Mouse (Mus musculus) embryonic stem cell, embryonic (primary cell): ENCODE data around the gene Fos.

Experiments used
- CTCF ChIA-PET, 4 experiments: fragments of 300-600 bp in 2 of 4; fragments of 350-600 bp in 2 of 4; sonication (Branson Sonifier 250); formaldehyde crosslinking; loops; one replicate each; lab custom pipeline; 2022; ENCODE audit warnings: inconsistent platforms in 2 of 4; lab: Charles Lee
- POLR2A ChIA-PET, 4 experiments: fragments of 300-600 bp in 2 of 4; fragments of 350-600 bp in 2 of 4; sonication (Branson Sonifier 250); formaldehyde crosslinking; loops; one replicate each; lab custom pipeline; 2022; ENCODE audit warnings: antibody characterized with exemption in 4 of 4, inconsistent platforms in 1 of 4; lab: Charles Lee

Gene Fos

GRCm38 (mm10) chr12:85473481-85474297 lies at the start of gene Fos:
TSS of gene Fos (plus strand) at chr12:85473890.
- ChIA-PET CTCF (interaction anchor here (0.5 to 3.1 kb wide), 18 partner anchors 9 to 685 kb away, joined by 3 to 15 read pairs (median 3); partner anchors contain the start of gene Mlh3 (in 1 of the 4)), POLR2A (interaction anchor here in 3 of 4 experiments (0.6 to 8.6 kb wide), 99 partner anchors 9 to 1028 kb away, joined by 3 to 392 read pairs (median 5); partner anchors contain the start of genes Acyp1 (in 1 of the 3), Isca2 (in 1 of the 3), Jdp2 (in 1 of the 3) and Mlh3 (in 1 of the 3))

GRCm38 (mm10) chr12:85425721-85426120 lies 48.0 kb upstream of the Fos start:
- POLR2A ChIA-PET: interaction anchor here in 3 of 4 experiments (1.2 to 2.3 kb wide), 5 partner anchors 9 to 47 kb away, joined by 3 to 15 read pairs (median 5); partner anchors contain the start of gene Fos (in 1 of the 3)
- CTCF ChIA-PET: interaction anchor here in 1 of 4 experiments (1.2 kb wide), 1 partner anchor 121 kb away, joined by 3 read pairs; no protein-coding TSS in a partner anchor

- POLR2A ChIA-PET: interaction anchor here in 3 of 4 experiments (0.5 to 2.3 kb wide), 9 partner anchors 8 to 1491 kb away, joined by 3 to 5 read pairs (median 4); no protein-coding TSS in a partner anchor
These were observed 47.6 kb upstream of the Fos start for GRCm38 (mm10) chr12:85426126-85426525.

GRCm38 (mm10) chr12:85427802-85428201 lies 45.9 kb upstream of the Fos start:
- ChIA-PET POLR2A (interaction anchor here in 3 of 4 experiments (0.5 to 4.1 kb wide), 7 partner anchors 10 to 101 kb away, joined by 3 to 21 read pairs (median 4); partner anchors contain the start of gene Fos (in 2 of the 3)), CTCF (interaction anchor here in 1 of 4 experiments (0.6 kb wide), 1 partner anchor 553 kb away, joined by 4 read pairs; no protein-coding TSS in a partner anchor)

More at GRCm38 (mm10) chr12:85426126-85426525, 47.6 kb upstream of the Fos start:
- CTCF ChIA-PET: interaction anchor here in 1 of 4 experiments (1.2 kb wide), 1 partner anchor 121 kb away, joined by 3 read pairs; no protein-coding TSS in a partner anchor

- ChIA-PET CTCF (interaction anchor here (0.6 to 1.0 kb wide), 8 partner anchors 30 to 368 kb away, joined by 3 to 13 read pairs (median 3); no protein-coding TSS in a partner anchor), POLR2A (interaction anchor here in 3 of 4 experiments (0.5 to 4.1 kb wide), 23 partner anchors 10 to 1184 kb away, joined by 3 to 21 read pairs (median 5); partner anchors contain the start of gene Fos (in 3 of the 3))
These were observed 43.7 kb upstream of the Fos start for GRCm38 (mm10) chr12:85429999-85430398.

GRCm38 (mm10) chr12:85430434-85430833 lies 43.3 kb upstream of the Fos start:
- CTCF ChIA-PET: interaction anchor here (0.6 to 1.1 kb wide), 8 partner anchors 30 to 1482 kb away, joined by 3 to 5 read pairs (median 3); no protein-coding TSS in a partner anchor

GRCm38 (mm10) chr12:85433850-85434249 lies 39.8 kb upstream of the Fos start:
- POLR2A ChIA-PET: interaction anchor here in 2 of 4 experiments (0.6 to 1.9 kb wide), 16 partner anchors 7 to 668 kb away, joined by 3 to 12 read pairs (median 4); partner anchors contain the start of genes Fos (in 2 of the 2) and Tmed10 (in 1 of the 2)
- CTCF ChIA-PET: interaction anchor here in 1 of 4 experiments (0.8 to 1.2 kb wide), 2 partner anchors 11 to 53 kb away, joined by 3 read pairs; no protein-coding TSS in a partner anchor

More at GRCm38 (mm10) chr12:85430434-85430833, 43.3 kb upstream of the Fos start:
- POLR2A ChIA-PET: interaction anchor here in 3 of 4 experiments (0.5 to 4.1 kb wide), 24 partner anchors 10 to 1185 kb away, joined by 3 to 21 read pairs (median 6); partner anchors contain the start of gene Fos (in 3 of the 3)

- ChIA-PET CTCF (interaction anchor here in 2 of 4 experiments (0.6 to 0.8 kb wide), 2 partner anchors 11 to 14 kb away, joined by 3 to 8 read pairs; no protein-coding TSS in a partner anchor), POLR2A (interaction anchor here in 3 of 4 experiments (0.5 to 1.9 kb wide), 16 partner anchors 8 to 669 kb away, joined by 3 to 12 read pairs (median 4); partner anchors contain the start of genes Fos (in 1 of the 3) and Tmed10 (in 1 of the 3))
These were observed 39.2 kb upstream of the Fos start for GRCm38 (mm10) chr12:85434526-85434925.

- CTCF ChIA-PET: interaction anchor here in 1 of 4 experiments (0.5 to 0.6 kb wide), 2 partner anchors 11 to 173 kb away, joined by 3 to 4 read pairs; no protein-coding TSS in a partner anchor
- POLR2A ChIA-PET: interaction anchor here in 3 of 4 experiments (0.5 to 3.1 kb wide), 23 partner anchors 10 to 737 kb away, joined by 3 to 27 read pairs (median 4); partner anchors contain the start of gene Fos (in 3 of the 3)
These were observed 37.6 kb upstream of the Fos start for GRCm38 (mm10) chr12:85436021-85436621.

- ChIA-PET CTCF (interaction anchor here in 3 of 4 experiments (0.5 to 1.0 kb wide), 4 partner anchors 9 to 120 kb away, joined by 3 read pairs; no protein-coding TSS in a partner anchor), POLR2A (interaction anchor here in 3 of 4 experiments (0.5 to 3.1 kb wide), 25 partner anchors 11 to 64 kb away, joined by 3 to 27 read pairs (median 4); partner anchors contain the start of gene Fos (in 3 of the 3))
These were observed 36.4 kb upstream of the Fos start for GRCm38 (mm10) chr12:85437172-85437876.

GRCm38 (mm10) chr12:85443456-85443855 lies 30.2 kb upstream of the Fos start:
- CTCF ChIA-PET: interaction anchor here in 1 of 4 experiments (0.6 kb wide), 1 partner anchor 29 kb away, joined by 4 read pairs; no protein-coding TSS in a partner anchor
- POLR2A ChIA-PET: no interaction called here

GRCm38 (mm10) chr12:85444646-85445045 lies 29.0 kb upstream of the Fos start:
- POLR2A ChIA-PET: interaction anchor here in 1 of 4 experiments (2.5 kb wide), 1 partner anchor 10 kb away, joined by 13 read pairs; no protein-coding TSS in a partner anchor
- CTCF ChIA-PET: interaction anchor here in 1 of 4 experiments (0.6 to 0.7 kb wide), 3 partner anchors 108 to 1876 kb away, joined by 3 to 5 read pairs (median 4); no protein-coding TSS in a partner anchor

GRCm38 (mm10) chr12:85447009-85447408 lies 26.7 kb upstream of the Fos start:
- CTCF ChIA-PET: interaction anchor here in 1 of 4 experiments (0.8 kb wide), 1 partner anchor 10 kb away, joined by 3 read pairs; no protein-coding TSS in a partner anchor
- POLR2A ChIA-PET: interaction anchor here in 3 of 4 experiments (0.7 to 2.5 kb wide), 4 partner anchors 8 to 39 kb away, joined by 3 to 13 read pairs (median 3); no protein-coding TSS in a partner anchor

GRCm38 (mm10) chr12:85447490-85447889 lies 26.2 kb upstream of the Fos start:
- CTCF ChIA-PET: no interaction called here
- POLR2A ChIA-PET: no interaction called here

- ChIA-PET POLR2A (interaction anchor here in 2 of 4 experiments (1.2 to 8.9 kb wide), 6 partner anchors 13 to 37 kb away, joined by 3 to 392 read pairs (median 17); partner anchors contain the start of gene Fos (in 2 of the 2)), CTCF (interaction anchor here in 1 of 4 experiments (0.6 kb wide), 1 partner anchor 68 kb away, joined by 4 read pairs; no protein-coding TSS in a partner anchor)
These were observed 24.2 kb upstream of the Fos start for GRCm38 (mm10) chr12:85449478-85449877.
